Mouse (Mus musculus): ENCODE results near the gene Tmem251. TPM values are rescaled to one million over a fixed set of nuclear protein-coding genes. Genes with fewer than 3 reads are reported as not detected.

Tmem251 gene
- polyA plus RNA-seq (2012; rRNA removed), result 2.8 and 3.2 TPM in 2 replicates

- DNase-seq (ENCODE audit: low read depth), result no peak
Observed at GRCm38 (mm10) chr12:102743589-102744574, at the start of gene Tmem251, which contains the start of gene Moap1. Gene Tmem251, plus strand, starts transcription at chr12:102743762. Gene Moap1, minus strand, starts transcription at chr12:102743661.

GRCm38 (mm10) chr12:102695369-102696239 lies 48.0 kb upstream of the Tmem251 start:
- no peak for DNase-seq (ENCODE audit: low read depth)

- no peak for DNase-seq (ENCODE audit: low read depth)
Observed at GRCm38 (mm10) chr12:102696635-102697354, 46.8 kb upstream of the Tmem251 start.

GRCm38 (mm10) chr12:102697381-102697780 lies 46.2 kb upstream of the Tmem251 start:
- DNase-seq (ENCODE audit: low read depth), result no peak

- DNase-seq (ENCODE audit: low read depth), result no peak
Observed at GRCm38 (mm10) chr12:102698089-102698684, 45.4 kb upstream of the Tmem251 start.

- DNase-seq (ENCODE audit: low read depth), result no peak
Observed at GRCm38 (mm10) chr12:102699156-102699555, 44.4 kb upstream of the Tmem251 start.

- DNase-seq (ENCODE audit: low read depth), result no peak
Observed at GRCm38 (mm10) chr12:102700453-102700852, 43.1 kb upstream of the Tmem251 start.

GRCm38 (mm10) chr12:102701691-102702207 lies 41.8 kb upstream of the Tmem251 start:
- DNase-seq (ENCODE audit: low read depth), result no peak

GRCm38 (mm10) chr12:102702356-102703110 lies 41.0 kb upstream of the Tmem251 start:
- no peak for DNase-seq (ENCODE audit: low read depth)

- DNase-seq (ENCODE audit: low read depth), result no peak
Observed at GRCm38 (mm10) chr12:102703111-102703412, 40.5 kb upstream of the Tmem251 start.

GRCm38 (mm10) chr12:102703441-102703840 lies 40.1 kb upstream of the Tmem251 start:
- DNase-seq (ENCODE audit: low read depth), result no peak

GRCm38 (mm10) chr12:102703921-102704408 lies 39.6 kb upstream of the Tmem251 start:
- no peak for DNase-seq (ENCODE audit: low read depth)

- DNase-seq (ENCODE audit: low read depth), result no peak
Observed at GRCm38 (mm10) chr12:102704457-102705198, 38.9 kb upstream of the Tmem251 start, which contains the start of gene Itpk1. Gene Itpk1, minus strand, starts transcription at chr12:102704930.

GRCm38 (mm10) chr12:102705216-102705871 lies 38.2 kb upstream of the Tmem251 start:
- DNase-seq (ENCODE audit: low read depth), result no peak

GRCm38 (mm10) chr12:102705906-102706640 lies 37.5 kb upstream of the Tmem251 start:
- no peak for DNase-seq (ENCODE audit: low read depth)

- no peak for DNase-seq (ENCODE audit: low read depth)
Observed at GRCm38 (mm10) chr12:102706833-102707463, 36.6 kb upstream of the Tmem251 start.

GRCm38 (mm10) chr12:102708220-102708619 lies 35.3 kb upstream of the Tmem251 start:
- no peak for DNase-seq (ENCODE audit: low read depth)

GRCm38 (mm10) chr12:102709896-102710295 lies 33.7 kb upstream of the Tmem251 start:
- no peak for DNase-seq (ENCODE audit: low read depth)

Data from gonadal fat pad, adult 2 months (tissue).